Mouse (Mus musculus): ENCODE results near the gene Tmem126b. TPM values are rescaled to one million over a fixed set of nuclear protein-coding genes. Genes with fewer than 3 reads are reported as not detected.

Tmem126b gene
- polyA plus RNA-seq, 1 experiment from 2014 or later, result 35.2 TPM

DNA sequence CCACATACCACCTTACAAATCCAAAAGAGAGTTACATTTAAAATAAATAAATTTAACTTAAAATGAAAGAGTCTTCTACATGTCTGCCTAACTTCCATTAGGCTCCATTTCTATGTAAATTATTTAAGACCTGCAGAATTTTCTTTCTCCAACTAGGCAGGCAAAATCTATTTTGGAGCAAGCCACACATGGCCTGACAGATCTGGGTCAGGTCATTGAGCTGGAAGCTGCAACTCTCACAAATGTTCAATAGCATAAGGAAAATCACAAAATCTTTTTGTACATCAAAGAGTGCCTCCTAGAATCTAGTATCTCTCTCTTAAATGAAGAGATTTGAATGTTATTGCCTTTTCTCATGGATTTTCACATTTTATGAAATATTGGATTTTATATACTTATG lies 43.6 kb downstream of the Tmem126b start:
- no peak overlapping the region for H3K4me3 ChIP-seq (ENCODE audit: low read length)
- no peaks in the 10 kb centered on the region; the same call in 1 of the 2 replicates for H3K27me3 ChIP-seq (ENCODE audit: control insufficient read depth, insufficient read depth, low read length)
- H3K4me2 ChIP-seq (ENCODE audit: low read depth, low read length), result no peak overlapping the region
- H3K27ac ChIP-seq (ENCODE audit: low read length), result no peak overlapping the region
- no peaks in the 10 kb centered on the region for H3K4me1 ChIP-seq (ENCODE audit: control insufficient read depth, insufficient read depth, low read length)
- no peak for ATAC-seq (replicated peaks; ENCODE audit: extremely low read depth, insufficient read depth, low FRiP score)
- H3K36me3 ChIP-seq (ENCODE audit: control insufficient read depth, insufficient read depth), result no peaks in the 10 kb centered on the region
- no peak overlapping the region for H3K9ac ChIP-seq (ENCODE audit: low read length)
- no peaks in the 10 kb centered on the region for H3K9me3 ChIP-seq (replicated peaks; ENCODE audit: control insufficient read depth, low read length)

- H3K36me3 ChIP-seq (ENCODE audit: control insufficient read depth, insufficient read depth), result no peaks in the 10 kb centered on the region
- ATAC-seq (replicated peaks; ENCODE audit: extremely low read depth, insufficient read depth, low FRiP score), result no peak
- H3K27ac ChIP-seq (ENCODE audit: low read length), result no peak overlapping the region
- H3K9ac ChIP-seq (ENCODE audit: low read length), result 0 out of 2 replicates have a peak overlapping the region, but pooled peaks have one; percentile 72
- WGBS, result 50% methylated on average over 9 of the region's 9 CpGs
- H3K4me1 ChIP-seq (ENCODE audit: control insufficient read depth, insufficient read depth, low read length), result peaks cover 7% of the 10 kb centered on the region; the same call in 1 of the 2 replicates
- H3K4me2 ChIP-seq (ENCODE audit: low read depth, low read length), result peak overlapping the region; percentile 91
- no peaks in the 10 kb centered on the region for H3K9me3 ChIP-seq (replicated peaks; ENCODE audit: control insufficient read depth, low read length)
- peak overlapping the region; percentile 61 for H3K4me3 ChIP-seq (ENCODE audit: low read length)
- H3K27me3 ChIP-seq (ENCODE audit: control insufficient read depth, insufficient read depth, low read length), result no peaks in the 10 kb centered on the region; the same call in 1 of the 2 replicates
Observed at GRCm38 (mm10) chr7:90427006-90427405, 48.8 kb downstream of the Tmem126b start.

DNA sequence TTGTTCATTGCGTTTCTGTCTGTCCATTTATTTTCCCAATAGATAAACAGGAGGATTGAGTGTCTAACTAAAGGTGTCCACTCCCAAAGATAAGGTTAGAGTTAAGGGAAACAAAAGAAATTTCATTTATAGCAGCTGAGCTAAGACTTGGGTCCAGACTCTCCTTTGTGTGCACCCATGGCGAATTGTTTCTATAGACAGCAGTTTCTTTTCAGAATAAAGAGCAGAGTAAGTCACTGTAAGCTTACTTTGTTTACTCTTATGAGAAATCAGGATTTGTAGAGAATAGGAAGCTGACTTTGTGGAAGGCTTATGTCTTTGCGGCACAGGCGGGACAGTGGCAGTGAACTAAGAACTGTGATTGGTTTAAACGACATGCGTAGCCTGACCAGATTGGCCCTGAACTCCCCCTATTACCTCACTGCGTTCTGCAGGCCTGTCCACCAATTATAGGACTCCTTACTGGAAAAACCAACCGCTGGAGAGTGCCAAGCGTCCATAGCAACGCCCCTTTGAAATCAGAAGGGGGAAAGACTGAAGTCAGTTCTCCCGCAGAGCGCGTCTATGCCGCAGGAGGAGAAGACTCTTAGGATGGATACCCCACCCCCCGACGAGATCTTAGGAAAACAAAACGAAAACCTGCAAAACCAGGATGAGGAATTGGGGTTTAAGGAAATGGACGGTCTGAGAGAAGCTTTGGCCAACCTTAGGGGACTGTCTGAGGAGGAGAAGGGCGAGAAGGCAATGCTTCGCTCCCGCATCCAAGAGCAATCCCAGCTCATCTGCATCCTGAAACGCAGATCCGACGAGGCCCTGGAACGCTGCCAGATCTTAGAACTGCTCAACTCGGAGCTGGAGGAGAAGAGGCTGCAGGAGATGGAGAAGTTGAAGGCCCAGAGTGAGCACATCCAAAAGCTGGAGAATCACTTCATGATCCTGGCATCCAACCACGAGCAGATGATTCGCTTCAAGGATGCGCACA lies 49.5 kb downstream of the Tmem126b start, which contains the start of gene Ccdc89:
Ccdc89 (plus strand) TSS at position 558 of the 982 bp plus-strand sequence.
- no peaks in the 10 kb centered on the region; the same call in 1 of the 2 replicates for H3K27me3 ChIP-seq (ENCODE audit: control insufficient read depth, insufficient read depth, low read length)
- H3K36me3 ChIP-seq (ENCODE audit: control insufficient read depth, insufficient read depth), result no peaks in the 10 kb centered on the region
- peak; percentile 100 for ATAC-seq (replicated peaks; ENCODE audit: extremely low read depth, insufficient read depth, low FRiP score)
- no peaks in the 10 kb centered on the region for H3K9me3 ChIP-seq (replicated peaks; ENCODE audit: control insufficient read depth, low read length)
- peak within 1 kb of the TSS; percentile 72 for H3K9ac ChIP-seq (ENCODE audit: low read length)
- peak within 1 kb of the TSS; percentile 91 for H3K4me2 ChIP-seq (ENCODE audit: low read depth, low read length)
- WGBS, result 16% methylated on average over 29 of the region's 29 CpGs
- H3K4me1 ChIP-seq (ENCODE audit: control insufficient read depth, insufficient read depth, low read length), result peaks cover 7% of the 10 kb centered on the region; the same call in 1 of the 2 replicates
- no peak within 1 kb of the TSS for H3K27ac ChIP-seq (ENCODE audit: low read length)
- H3K4me3 ChIP-seq (ENCODE audit: low read length), result peak within 1 kb of the TSS; percentile 61

Other genes starting within 250 kb of the Tmem126b start
- gene Ccdc83, start 210.2 kb downstream of the Tmem126b start, polyA plus RNA-seq (2015; fragmentation: Nextera tagmentation; extraction: Ambion mirVana), result not detected in 2 replicates
- 7.7 and 7.8 TPM in 2 replicates for gene Sytl2, start 173.7 kb downstream of the Tmem126b start, polyA plus RNA-seq (2015; fragmentation: Nextera tagmentation; extraction: Ambion mirVana)
- gene Ccdc89, start 49.4 kb downstream of the Tmem126b start, polyA plus RNA-seq (2015; fragmentation: Nextera tagmentation; extraction: Ambion mirVana), result 0.62 and 0.79 TPM in 2 replicates
- gene Crebzf, start 33.3 kb downstream of the Tmem126b start, polyA plus RNA-seq (2015; fragmentation: Nextera tagmentation; extraction: Ambion mirVana), result 14.4 and 15.5 TPM in 2 replicates
- gene Tmem126a, start 18.8 kb downstream of the Tmem126b start, polyA plus RNA-seq (2015; fragmentation: Nextera tagmentation; extraction: Ambion mirVana), result 122 and 124 TPM in 2 replicates
- gene Dlg2, start 671 bp upstream of the Tmem126b start, polyA plus RNA-seq (2015; fragmentation: Nextera tagmentation; extraction: Ambion mirVana), result 5.7 and 7.7 TPM in 2 replicates